Mouse (Mus musculus): ENCODE results near the gene Fndc1.

The Fndc1 gene

GRCm38 (mm10) chr17:7820176-7820575 is 6.9 kb downstream of the Fndc1 start:
- no peak for DNase-seq (ENCODE audit: low spot score in 2 of 2)

- no peak for DNase-seq (ENCODE audit: low spot score in 2 of 2)
Observed at GRCm38 (mm10) chr17:7816602-7817001, 10.5 kb downstream of the Fndc1 start.

- DNase-seq (ENCODE audit: low spot score in 2 of 2) = no peak
Observed at GRCm38 (mm10) chr17:7814433-7814832, 12.7 kb downstream of the Fndc1 start.

- DNase-seq (ENCODE audit: low spot score in 2 of 2) = no peak
Observed at GRCm38 (mm10) chr17:7808043-7808442, 19.1 kb downstream of the Fndc1 start.

GRCm38 (mm10) chr17:7805105-7805504 is 22.0 kb downstream of the Fndc1 start:
- DNase-seq (ENCODE audit: low spot score in 2 of 2) = no peak

GRCm38 (mm10) chr17:7802483-7802882 is 24.6 kb downstream of the Fndc1 start:
- no peak for DNase-seq (ENCODE audit: low spot score in 2 of 2)

GRCm38 (mm10) chr17:7799894-7800293 is 27.2 kb downstream of the Fndc1 start:
- no peak for DNase-seq (ENCODE audit: low spot score in 2 of 2)

GRCm38 (mm10) chr17:7795584-7795983 is 31.5 kb downstream of the Fndc1 start:
- no peak for DNase-seq (ENCODE audit: low spot score in 2 of 2)

- no peak for DNase-seq (ENCODE audit: low spot score in 2 of 2)
Observed at GRCm38 (mm10) chr17:7795168-7795567, 31.9 kb downstream of the Fndc1 start.

GRCm38 (mm10) chr17:7794093-7794492 is 33.0 kb downstream of the Fndc1 start:
- no peak for DNase-seq (ENCODE audit: low spot score in 2 of 2)

GRCm38 (mm10) chr17:7790512-7790911 is 36.6 kb downstream of the Fndc1 start:
- no peak for DNase-seq (ENCODE audit: low spot score in 2 of 2)

- DNase-seq (ENCODE audit: low spot score in 2 of 2) = no peak
Observed at GRCm38 (mm10) chr17:7774101-7774500, 53.0 kb downstream of the Fndc1 start.

- no peak for DNase-seq (ENCODE audit: low spot score in 2 of 2)
Observed at GRCm38 (mm10) chr17:7759786-7760185, 67.3 kb downstream of the Fndc1 start.

GRCm38 (mm10) chr17:7755001-7755400 is 72.1 kb downstream of the Fndc1 start:
- no peak for DNase-seq (ENCODE audit: low spot score in 2 of 2)

- no peak for DNase-seq (ENCODE audit: low spot score in 2 of 2)
Observed at GRCm38 (mm10) chr17:7753383-7753782, 73.7 kb downstream of the Fndc1 start.

- no peak for DNase-seq (ENCODE audit: low spot score in 2 of 2)
Observed at GRCm38 (mm10) chr17:7749051-7749815, 77.9 kb downstream of the Fndc1 start.

- no peak for DNase-seq (ENCODE audit: low spot score in 2 of 2)
Observed at GRCm38 (mm10) chr17:7746841-7747240, 80.3 kb downstream of the Fndc1 start.

GRCm38 (mm10) chr17:7744976-7745375 is 82.1 kb downstream of the Fndc1 start:
- no peak for DNase-seq (ENCODE audit: low spot score in 2 of 2)

- DNase-seq (ENCODE audit: low spot score in 2 of 2) = peak in 1 of 2 experiments; percentile 8
Observed at GRCm38 (mm10) chr17:7740988-7741387, 86.1 kb downstream of the Fndc1 start.

- DNase-seq (ENCODE audit: low spot score in 2 of 2) = no peak
Observed at GRCm38 (mm10) chr17:7722991-7723390, 104.1 kb downstream of the Fndc1 start.

GRCm38 (mm10) chr17:7718886-7719285 is 108.2 kb downstream of the Fndc1 start:
- peak in 1 of 2 experiments; percentile 17 for DNase-seq (ENCODE audit: low spot score in 2 of 2)

- DNase-seq (ENCODE audit: low spot score in 2 of 2) = no peak
Observed at GRCm38 (mm10) chr17:7717945-7718344, 109.2 kb downstream of the Fndc1 start.

- DNase-seq (ENCODE audit: low spot score in 2 of 2) = peak in 1 of 2 experiments; percentile 34
Observed at GRCm38 (mm10) chr17:7713020-7713419, 114.1 kb downstream of the Fndc1 start.

- DNase-seq (ENCODE audit: low spot score in 2 of 2) = no peak
Observed at GRCm38 (mm10) chr17:7707073-7707472, 120.0 kb downstream of the Fndc1 start.

All from urinary bladder, adult 18-20 months (tissue).